Mouse (Mus musculus): ENCODE results near the gene Gpr3.

Gpr3 gene

DNA sequence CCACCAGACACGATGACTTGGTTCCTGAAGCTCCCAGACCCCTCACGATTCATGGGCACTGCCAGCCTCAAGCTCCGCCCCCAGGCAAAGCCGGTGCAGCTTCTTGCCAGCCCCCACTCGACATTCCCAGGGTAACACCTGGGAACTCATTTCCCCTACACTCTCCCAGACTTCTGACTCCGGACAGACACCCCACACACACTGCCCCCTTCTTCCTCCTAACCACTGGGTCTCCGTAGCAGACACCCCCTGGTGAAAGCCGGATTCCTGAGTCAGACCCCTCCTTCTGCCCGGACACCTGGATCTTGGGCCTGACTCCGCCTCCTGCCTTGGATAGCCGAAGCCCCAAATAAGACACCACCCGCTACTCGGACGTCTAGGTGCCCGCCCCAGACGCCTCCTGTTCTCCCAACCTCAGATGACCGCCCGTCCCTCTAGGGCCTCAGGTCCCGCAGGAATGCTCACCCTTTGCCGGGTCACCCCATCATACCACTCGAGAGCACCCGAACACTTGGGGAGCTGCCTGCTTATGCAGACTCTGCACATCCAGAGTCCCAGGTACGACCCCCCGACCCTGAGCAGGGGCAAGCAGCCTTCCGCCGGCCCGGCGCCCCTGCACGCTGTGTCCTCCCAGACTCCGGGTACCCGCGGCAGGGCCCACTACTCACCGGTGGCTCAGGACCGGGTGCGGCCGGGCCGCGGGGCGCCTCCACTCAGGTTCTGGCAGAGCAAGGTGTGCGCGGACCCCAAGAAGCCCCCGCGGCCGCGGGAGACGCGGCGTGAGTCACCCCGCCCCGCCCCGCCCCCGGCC is at the start of gene Gpr3, which contains the start of gene Cd164l2:
Gpr3 (minus strand) TSS at position 786 of the 811 bp plus-strand sequence.
Cd164l2 (plus strand) TSS at position 381 of the 811 bp plus-strand sequence.
- DNase-seq (ENCODE audit: inconsistent ontology term): no peak

DNA sequence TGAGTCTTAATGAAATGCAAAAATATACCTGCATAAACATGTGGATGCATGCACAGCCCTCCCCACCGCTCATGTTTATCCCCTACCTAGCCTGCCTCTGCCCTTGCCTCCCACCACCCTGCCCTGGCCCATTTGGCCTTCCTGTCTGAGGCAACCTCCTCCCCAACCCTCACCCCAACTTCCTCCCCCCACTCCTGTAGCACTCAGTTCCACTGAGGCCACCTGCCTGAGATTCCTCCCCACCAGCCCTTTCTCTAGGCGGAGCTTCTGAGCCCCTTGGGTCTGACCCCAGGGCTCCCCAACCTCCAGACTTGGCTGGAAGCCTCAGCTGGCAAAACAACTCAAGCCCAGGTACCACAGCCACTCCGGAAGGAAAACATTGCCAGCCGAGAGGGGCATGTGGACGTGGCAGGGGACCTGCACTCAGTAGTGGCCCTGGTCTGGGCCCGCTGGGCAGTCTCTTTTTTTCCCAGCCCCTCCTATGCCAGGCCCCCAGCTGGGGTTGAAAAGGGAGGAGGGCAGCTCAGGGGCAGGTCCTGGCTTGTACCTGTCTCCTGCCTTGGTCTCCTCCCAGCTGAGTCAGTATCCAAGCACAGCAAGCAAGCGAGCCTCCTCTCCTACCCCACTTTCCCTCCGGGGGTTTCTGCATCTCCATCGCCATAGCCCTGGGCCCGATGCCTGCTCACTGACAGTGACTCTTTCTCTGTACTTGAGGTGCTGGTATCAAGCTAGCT is 49.5 kb upstream of the Gpr3 start:
- no peak for DNase-seq (ENCODE audit: inconsistent ontology term)

DNA sequence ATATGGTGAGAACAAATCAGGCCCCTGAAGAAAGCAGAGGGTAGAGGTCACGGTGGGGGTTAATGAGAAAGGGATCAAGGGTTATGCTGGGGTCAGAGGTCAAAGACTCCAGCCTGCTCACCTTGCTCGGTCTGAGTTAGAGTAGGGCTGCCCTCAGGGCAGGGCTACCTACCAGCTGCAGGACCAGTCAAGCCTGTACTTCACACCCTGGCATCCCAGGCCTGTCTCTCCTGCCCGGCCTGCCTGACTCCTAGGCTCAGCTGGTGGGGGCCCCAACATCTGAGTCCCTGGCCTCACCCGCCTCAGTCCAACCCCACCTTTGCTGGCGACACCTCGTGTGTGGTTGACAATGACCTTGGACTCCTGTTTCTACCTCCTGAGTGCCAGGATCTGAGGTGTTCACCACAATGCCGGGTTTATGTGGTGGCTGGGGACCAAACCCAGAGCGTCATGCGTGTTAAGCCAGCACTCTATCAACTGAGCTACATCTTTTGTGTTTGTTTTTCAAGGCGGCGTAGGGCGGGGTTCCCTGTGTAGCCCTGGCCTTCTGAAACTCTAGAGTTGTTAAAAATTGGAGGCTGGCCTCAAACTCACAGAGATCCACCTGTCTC is 45.6 kb upstream of the Gpr3 start:
- no peak for DNase-seq (ENCODE audit: inconsistent ontology term)

DNA sequence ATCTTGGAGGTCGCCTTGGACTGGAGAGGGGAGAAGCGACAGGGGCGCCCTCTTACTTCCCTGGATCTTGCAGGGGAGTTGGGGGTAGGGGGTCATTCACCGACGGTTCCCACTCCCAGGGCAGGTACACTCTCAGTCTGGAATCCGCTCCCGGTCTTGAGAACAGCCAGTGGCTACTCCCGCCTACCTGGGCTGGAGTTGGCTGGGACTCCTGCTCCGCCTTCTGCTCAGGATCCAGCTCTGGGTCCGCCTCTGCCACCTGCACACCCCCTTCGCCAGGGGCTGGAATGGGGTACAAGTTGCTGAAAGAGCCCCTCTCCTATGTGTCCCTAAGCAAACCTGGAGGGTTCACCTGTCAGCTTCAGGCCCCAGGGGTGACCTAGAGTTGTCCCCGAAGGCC is 44.9 kb upstream of the Gpr3 start:
- DNase-seq (ENCODE audit: inconsistent ontology term): no peak

DNA sequence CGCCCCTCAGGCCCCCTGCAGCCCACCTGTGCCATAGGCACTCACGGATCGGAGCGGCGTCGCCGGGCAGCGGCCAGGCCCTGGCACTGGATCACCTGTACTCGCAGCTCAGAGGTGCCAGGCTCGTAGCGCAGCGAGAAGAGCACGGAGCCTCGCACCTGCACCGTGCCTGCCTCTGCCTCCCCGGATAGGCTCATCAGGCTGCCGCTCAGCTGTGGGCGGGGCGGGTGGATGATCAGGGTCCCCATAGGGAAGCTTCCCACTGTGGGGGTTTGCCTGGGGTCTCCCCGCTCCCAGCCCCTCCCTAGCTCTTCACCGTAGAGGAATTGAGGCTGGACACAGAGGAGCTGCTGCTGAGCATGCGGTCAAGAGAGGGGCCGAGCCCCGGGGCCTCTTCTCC is 44.5 kb upstream of the Gpr3 start:
- no peak for DNase-seq (ENCODE audit: inconsistent ontology term)

DNA sequence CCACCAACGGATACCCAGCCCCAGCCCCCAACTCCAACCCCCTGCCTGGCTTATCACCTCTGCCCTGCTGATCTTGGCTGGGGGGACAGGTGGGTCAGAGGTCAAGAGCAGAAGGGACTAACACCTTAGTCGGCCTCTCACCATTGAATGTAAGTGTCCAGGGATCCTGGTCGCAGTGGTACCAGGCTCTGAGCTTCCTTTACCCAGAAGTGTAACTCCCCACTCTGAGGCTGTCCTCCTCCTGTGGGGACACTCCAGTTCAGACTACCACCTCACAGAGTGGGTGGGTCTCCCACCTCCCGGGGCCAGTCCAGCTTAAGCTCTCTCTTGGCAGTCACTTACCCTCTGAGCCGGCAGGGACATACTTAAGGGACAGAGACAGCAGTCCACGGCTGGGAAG is 43.1 kb upstream of the Gpr3 start:
- DNase-seq (ENCODE audit: inconsistent ontology term): no peak

DNA sequence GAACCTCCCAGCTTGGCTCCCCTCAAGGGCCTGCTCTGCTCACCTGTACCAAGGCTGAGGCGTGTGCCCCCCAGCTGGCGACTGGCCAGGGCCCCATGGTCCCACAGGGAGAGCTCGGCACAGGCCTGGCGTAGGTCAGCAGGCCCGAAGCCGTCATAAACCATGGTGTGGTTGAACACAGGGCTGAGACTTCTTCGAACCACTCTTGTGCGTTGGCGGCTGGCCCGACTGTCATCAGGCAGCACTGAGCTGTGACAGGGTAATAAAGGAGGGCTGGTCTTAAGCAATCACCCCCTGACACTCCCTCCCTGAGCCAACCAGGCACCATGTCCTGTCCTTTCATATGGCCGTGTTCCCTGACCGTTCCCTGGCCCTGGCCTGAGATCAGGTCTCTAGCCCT is 41.1 kb upstream of the Gpr3 start:
- DNase-seq (ENCODE audit: inconsistent ontology term): no peak

DNA sequence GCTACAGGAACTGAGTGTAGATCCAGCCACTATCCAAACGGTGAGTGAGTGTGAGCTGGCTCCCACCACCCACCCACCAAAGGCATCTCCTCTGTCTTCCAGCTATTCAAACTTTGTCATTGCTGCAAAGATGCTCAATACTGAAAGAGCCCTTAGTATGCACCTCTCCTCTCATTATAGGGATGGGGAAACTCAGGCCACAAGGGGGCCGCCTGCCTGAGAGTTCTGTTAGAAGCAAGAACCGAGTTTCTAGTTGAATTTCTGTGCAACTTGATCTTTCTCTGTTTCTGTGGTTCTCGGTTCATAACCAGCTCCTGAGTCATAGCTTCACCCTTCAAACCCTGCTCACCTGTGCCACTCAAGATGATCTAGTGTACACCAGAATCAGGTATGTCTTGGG is 39.8 kb upstream of the Gpr3 start:
- peak; percentile 15 for DNase-seq (ENCODE audit: inconsistent ontology term)

DNA sequence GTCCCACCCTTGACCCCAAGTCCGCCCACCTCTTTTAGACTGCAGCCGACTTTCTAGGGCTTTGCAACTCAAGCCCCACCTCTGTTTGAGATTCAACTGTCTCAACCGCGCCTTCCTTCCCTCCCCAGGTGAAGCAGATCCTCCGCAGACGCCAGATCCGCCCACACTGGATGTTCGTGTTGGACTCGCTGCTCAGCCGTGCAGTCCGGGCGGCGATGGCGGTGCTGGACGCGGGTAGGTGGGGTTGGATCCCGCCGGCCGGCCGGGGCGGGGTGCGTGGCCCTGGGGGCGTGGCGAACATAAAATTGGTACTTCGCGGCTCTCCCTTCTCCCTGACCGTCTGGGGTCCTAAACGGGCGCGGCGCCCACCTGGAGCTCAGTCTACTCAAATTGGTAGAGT is 38.9 kb upstream of the Gpr3 start:
- peak; percentile 39 for DNase-seq (ENCODE audit: inconsistent ontology term)

DNA sequence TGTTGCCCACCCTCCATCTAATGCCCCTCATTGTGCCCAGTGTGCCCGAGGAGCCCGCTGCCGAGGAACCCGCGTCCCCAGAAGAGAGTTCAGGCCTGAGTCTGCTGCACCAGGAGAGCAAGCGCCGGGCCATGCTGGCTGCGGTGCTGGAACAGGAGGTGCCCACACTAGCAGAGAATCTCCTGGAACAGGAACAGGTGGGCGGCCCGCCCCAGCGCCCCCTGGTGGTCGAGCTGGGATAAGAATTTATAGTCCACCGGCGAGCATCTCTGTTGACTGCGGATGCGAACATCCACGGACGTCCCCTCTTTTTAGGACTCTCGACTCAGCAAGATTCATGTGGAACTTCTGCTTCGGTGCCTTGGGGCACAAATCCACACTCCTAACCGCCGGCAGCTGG is 38.3 kb upstream of the Gpr3 start:
- DNase-seq (ENCODE audit: inconsistent ontology term): peak; percentile 61

DNA sequence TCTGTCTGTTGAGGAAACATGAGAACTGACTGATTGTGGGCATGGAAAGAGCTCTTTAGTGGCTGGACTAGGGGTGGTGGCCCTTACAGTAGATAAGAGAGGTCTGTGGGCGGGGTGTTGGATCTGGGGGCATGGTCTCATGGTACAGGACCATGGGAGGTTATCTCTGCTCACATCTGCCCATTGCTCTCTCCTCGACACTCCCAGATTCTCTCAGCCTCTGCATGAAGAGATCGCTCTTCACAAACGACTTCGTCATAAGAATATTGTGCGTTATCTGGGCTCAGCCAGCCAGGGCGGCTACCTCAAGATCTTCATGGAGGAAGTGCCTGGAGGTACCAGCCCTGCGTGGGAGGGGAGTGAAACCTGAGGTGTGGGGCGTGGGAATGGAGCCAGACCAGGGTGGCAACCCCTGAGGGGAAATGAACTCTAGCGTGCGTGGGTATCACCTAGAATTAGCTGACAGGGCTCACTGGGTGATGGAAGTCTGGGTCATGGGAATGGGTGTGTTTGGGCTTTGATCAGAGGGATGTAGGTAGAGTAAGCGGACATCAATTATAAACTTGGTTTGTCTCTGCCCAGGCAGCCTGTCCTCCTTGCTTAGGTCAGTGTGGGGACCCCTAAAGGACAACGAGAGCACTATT is 35.6 kb upstream of the Gpr3 start:
- no peak for DNase-seq (ENCODE audit: inconsistent ontology term)

DNA sequence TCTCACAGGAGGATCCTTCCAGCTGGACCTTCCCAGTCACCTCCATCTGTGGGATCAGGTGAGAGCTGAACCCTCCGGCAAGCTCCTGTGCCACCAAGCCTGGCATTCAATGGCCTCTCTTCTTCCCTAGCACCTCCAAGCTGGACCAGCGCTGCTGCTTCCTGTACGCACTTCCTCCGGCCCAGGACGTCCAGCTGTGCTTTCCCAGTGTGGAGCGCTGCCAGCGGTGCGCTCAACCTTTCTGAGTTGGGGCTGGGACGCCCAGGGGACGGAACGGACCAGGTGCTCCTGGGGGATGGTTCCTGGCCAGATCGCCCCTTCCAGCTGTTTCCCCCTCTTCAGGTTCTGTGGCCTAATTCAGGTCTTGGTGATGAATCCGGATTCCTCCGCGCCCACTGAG is 34.7 kb upstream of the Gpr3 start:
- DNase-seq (ENCODE audit: inconsistent ontology term): no peak

DNA sequence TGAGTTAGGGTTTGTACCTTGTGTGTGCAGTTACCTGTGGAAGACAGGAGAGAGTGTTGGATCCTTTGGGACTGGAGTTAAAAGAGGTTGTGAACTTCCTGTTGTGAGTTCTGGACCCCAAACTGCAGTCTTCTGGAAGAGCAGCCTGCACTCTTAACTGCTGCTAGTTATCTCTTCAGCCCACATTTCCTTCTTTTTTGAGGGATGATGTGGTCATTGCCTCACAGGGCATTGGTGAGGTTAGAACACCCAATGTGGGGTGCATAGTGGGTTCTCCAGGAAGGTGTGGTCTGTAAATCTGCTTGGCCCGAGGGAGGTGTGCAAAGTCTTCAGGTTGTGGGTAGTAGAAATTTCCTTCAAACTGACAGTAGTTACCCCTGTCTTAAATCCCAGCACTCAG is 32.0 kb upstream of the Gpr3 start:
- DNase-seq (ENCODE audit: inconsistent ontology term): no peak

DNA sequence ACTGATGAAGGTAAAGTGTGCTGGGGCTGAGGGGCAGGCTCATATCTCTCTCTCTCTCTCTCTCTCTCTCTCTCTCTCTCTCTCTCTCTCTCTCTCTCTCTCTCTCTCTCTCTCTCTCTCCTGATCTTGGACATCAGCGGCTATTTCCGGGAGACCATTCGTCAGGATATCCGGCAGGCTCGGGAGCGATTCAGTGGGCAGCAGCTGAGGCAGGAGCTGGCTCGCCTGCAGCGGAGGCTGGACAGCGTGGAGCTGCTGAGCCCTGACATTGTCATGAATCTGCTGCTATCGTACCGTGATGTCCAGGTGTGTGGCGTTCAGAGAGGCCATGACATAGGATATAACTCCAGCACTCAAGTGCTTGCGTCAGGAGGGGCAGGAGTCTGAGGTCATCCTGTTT is 31.2 kb upstream of the Gpr3 start:
- DNase-seq (ENCODE audit: inconsistent ontology term): no peak

DNA sequence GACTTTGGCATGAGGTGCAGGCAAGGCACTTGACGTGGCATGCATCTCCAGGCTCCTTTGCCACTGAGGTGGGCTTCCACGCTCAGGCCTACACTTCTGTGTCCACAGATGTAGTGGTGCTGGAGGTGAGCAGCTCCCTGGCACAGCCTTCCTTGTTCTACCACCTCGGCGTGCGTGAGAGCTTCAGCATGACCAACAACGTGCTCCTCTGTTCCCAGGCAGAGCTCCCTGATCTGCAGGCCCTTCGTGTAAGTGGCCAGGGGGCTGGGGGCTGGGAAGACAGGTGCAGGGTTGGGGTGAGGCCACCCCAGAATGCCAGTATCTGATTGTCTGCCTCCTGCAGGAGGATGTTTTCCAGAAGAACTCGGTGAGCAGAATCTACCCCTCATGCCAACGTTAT is 30.4 kb upstream of the Gpr3 start:
- no peak for DNase-seq (ENCODE audit: inconsistent ontology term)

DNA sequence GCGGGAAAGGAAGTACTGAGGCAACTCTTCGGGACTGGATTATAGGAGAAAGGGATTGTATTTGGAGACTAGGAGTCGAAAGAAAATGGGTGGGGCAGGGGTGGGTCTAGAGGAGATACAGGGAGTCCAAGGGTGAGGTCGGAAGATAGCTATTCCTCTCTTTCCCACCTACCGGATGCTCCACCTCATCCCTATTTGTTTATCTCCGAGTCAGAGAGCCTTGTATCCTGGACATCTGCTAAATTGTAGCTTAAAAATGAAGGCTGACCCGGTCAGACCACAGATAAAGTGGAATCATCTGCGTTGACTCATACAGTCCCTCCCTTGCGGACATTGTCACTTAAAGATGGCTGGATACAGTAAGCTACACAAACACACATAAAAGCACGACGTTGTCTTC is 29.6 kb upstream of the Gpr3 start:
- DNase-seq (ENCODE audit: inconsistent ontology term): no peak

DNA sequence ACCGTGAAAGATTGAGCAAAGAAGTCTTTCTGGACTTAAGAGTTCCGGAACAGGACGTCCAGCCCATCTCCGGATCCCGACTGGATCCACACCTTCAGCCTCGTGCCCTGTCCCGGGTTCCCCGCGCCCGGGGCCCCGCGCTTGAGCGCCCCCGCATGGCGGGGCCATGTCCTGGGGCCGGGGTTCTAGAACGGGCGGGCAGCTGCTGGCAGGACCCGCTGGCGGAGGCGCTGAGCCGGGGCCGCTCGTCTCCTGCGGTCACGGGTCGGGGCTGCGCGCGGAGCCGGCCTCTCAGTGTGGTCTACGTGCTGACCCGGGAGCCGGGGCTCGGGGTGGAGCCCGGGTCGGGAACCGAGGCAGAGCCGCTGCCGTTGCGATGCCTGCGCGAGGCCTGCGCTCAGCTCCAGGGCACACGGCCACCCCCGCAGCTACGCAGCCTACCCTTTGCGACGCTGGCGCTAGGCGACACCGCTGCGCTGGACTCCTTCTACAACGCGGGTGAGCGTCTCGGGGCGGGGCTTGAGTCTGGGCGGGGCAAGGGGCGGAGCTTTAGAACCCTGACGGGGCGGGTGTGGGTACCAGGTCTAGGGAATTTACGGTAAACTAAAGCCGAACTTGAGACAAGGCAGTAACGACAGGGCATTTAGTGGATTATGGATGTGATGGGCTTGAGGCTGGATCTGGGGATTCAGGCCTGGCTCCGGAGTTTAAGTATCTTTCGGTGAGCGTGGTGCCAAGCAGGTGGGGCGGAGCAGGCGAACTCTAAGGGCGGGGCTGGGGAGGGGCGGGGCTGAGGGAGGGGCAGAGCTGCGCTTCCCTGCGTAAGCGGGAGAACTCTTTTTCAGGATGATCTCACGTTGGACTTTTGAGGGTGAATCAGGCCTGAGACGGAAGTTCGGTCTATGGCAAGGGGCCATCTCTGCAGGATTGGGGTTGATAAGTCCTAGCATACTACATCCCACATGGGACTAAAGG is 28.9 kb upstream of the Gpr3 start:
- peak; percentile 96 for DNase-seq (ENCODE audit: inconsistent ontology term)

DNA sequence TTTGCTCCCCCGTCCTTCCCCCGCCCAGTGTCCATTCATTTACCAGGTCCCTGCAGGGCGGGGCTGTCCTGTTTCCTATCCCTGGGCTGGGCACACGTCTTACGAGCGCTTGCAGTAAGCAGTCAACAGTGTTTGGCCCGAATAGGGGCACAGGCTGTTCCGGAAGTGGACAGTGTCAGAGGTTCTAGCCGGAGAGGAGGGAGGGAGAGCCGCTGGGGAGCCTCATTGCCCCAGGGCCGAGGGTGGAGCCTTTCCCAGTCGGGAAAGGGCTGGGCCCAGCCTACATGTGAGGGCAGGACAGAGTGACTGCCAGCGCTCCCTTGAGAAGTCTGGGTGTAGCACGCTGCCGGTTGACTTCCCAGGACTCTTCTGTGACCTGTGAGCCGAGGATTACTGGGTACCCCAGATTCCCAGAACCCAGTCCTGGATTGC is 28.2 kb upstream of the Gpr3 start, which contains the start of gene Map3k6:
Map3k6 (plus strand) TSS at position 329 of the 432 bp plus-strand sequence.
- DNase-seq (ENCODE audit: inconsistent ontology term): peak; percentile 72

DNA sequence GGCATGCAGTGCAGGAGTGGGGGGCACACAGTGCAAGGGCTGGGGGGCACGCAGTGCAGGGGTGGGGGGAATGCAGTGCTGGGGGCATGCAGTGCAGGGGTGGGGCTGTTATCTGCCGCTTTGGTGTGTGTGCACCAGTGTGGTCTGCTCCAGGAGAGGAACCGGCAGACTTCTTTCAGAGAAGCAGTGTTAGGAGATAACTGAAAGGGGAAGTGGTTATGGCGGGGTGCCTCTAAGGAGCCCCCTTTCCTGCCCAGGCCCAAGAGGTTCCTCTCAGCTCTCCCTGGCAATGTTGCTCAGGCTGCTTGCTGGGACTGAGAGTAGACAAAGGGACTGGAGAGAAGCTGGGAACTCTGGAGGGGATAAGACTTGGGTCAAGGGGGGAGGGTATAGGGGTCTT is 25.6 kb upstream of the Gpr3 start:
- DNase-seq (ENCODE audit: inconsistent ontology term): no peak

DNA sequence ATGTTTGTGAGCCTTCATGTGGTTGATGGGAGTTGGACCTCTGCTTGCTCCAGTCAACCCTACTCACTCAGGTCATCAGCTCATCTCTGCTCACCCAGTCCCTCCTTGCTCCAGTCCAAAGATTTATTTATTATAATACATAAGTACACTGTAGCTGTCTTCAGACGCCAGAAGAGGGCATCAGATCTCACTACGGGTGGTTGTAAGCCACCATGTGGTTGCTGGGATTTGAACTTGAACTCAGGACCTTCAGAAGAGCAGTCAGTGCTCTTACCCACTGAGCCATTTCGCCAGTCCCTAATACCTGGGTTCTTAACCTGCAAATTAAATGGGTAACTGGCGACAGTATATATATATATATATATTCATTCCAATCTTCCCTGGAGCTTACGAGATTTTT is 23.1 kb upstream of the Gpr3 start:
- DNase-seq (ENCODE audit: inconsistent ontology term): no peak

DNA sequence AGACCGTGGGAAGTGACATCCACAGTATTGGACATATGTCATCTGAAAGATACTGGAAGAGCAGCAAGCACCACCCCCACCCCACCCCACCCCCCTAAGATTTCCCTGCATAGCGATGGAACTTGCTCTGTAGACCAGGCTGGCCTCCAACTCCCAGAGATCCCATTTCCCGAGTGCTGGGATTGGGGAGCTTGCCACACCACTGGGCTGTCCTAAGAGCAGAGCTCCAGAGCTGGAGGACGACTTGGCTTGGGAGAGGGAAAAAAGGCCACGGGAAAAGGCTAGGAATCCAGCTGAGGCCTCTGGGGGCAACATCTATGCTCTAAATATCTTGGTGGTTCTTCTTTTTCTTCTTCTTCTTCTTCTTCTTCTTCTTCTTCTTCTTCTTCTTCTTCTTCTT is 22.4 kb upstream of the Gpr3 start:
- DNase-seq (ENCODE audit: inconsistent ontology term): no peak

Measured in Muller cell, postnatal 12 days (primary cell).